Mouse (Mus musculus): Measurements from ENCODE around the gene Mdc1.
"Not testable (repeated sequence)": the region's sequence is repeated elsewhere in the genome, so short reads cannot be mapped to it uniquely, and the experiment has no call there.

Mdc1 gene

DNA sequence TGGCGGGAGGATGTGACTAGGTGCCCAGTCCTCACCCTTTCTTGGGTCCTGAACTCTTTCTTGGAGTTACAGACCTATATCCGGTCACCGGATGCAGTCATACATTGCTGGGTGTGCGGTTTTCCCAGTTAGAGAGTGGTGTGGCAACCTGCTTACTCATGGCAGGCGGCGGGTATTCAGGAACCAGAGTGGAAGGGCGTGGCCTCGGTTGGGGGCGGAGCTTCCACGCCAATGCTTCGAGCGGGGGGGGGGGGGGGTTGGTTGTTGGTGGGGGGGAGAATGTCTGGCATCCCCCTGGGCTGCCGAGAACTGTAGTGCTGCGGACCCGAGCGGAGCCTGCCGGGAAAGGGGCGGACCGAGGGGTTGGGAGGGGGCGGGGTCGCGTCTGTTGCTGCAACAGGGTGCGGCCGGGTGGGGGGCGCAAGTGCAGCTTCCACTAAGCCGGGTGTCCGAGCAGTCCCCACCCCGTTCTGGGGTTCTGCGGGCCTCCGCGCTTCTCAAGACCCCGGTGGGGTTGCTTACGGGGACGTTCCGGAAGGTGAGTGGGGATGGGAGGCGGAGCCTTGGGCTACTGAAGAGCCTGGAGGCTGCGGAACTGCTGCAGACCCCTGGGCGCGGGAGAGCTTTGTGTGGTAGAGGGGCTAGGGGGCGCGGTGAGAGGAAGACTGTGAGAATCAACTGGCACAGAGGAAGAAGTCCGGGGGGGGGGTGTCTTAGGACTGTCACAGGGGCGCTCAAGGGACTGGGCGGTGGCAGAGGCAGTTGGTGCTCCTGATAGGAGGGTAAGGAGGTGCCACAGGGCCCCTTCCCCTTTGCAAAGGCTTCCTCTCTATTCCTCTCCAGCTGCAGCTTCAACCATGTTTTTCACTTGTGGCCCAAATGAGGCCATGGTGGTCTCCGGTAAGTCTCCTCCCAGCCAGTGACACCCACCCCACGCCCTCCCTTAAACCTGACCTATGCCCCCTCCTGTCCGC, 18.1 kb upstream of the Mdc1 start, which contains the start of gene Flot1:
Gene Flot1 (plus strand): TSS at position 267 of the 974 bp plus-strand sequence.
- DNase-seq (ENCODE audit: low spot score), result peak; percentile 75

- no peak for DNase-seq (ENCODE audit: low spot score)
Measured at GRCm38 (mm10) chr17:35824402-35824801, 16.9 kb upstream of the Mdc1 start.

GRCm38 (mm10) chr17:35825109-35825850, 16.0 kb upstream of the Mdc1 start:
- no peak for DNase-seq (ENCODE audit: low spot score)

GRCm38 (mm10) chr17:35829737-35830136, 11.6 kb upstream of the Mdc1 start:
- DNase-seq (ENCODE audit: low spot score), result peak; percentile 79

DNA sequence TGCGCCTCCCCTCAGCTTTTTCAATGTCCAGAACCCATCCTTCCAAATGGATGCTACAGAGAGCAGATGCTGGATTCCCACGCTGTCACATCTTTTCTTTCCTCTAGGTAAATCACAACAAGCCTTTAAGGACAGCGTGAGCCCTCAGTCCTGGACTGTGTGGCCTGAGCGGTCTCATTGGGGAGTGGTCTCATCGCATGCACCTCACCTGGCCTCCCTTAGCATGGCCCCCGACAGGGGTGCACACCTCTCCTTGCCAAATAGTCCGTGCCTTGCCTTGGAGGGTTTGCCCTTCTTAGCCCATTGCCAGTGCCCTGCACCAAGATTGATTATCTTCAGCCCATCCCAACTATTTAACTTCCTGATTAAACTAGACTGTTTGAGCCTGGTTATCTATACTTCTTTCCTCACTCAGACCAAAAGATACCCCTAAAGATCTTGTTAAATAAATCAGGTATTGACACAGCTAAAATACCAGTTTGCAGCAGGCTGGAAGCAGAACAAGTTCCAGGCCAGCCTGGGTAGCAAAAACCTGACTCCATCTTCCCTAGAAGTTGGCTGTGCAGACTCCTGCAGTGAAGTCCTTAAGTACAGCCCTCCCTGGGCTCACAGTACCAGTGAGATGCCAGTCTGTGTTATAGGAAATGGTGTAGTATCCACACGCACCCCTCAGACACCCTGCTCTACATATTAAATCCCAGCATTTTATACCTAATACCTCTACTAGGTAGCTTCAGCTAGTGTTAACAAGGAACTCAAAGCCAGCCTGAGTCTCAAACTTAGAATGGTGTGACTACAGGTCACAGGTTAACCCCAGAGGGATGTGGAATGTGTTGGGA, 8.7 kb upstream of the Mdc1 start:
- DNase-seq (ENCODE audit: low spot score), result no peak

GRCm38 (mm10) chr17:35833239-35833751, 8.0 kb upstream of the Mdc1 start:
- DNase-seq (ENCODE audit: low spot score), result no peak

DNA sequence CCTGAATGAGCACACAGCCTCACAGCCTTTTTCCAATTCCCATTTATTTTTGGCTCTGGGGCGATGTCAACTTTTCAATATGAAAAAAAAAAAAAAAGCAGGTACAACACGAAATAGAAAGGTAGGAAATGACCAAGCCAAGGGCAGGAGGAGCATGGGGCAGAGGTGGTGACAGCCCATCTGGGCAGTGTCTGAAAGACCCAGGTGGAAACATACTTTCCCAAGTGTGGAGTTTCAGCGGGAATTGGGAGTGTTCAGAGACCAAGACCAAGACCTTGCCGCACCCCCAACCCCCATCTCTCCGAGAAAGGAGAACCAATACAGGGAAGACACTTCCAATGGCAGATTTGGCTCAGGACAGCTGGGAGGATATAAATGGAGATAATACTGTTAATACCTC, 7.4 kb upstream of the Mdc1 start:
- no peak for DNase-seq (ENCODE audit: low spot score)

DNA sequence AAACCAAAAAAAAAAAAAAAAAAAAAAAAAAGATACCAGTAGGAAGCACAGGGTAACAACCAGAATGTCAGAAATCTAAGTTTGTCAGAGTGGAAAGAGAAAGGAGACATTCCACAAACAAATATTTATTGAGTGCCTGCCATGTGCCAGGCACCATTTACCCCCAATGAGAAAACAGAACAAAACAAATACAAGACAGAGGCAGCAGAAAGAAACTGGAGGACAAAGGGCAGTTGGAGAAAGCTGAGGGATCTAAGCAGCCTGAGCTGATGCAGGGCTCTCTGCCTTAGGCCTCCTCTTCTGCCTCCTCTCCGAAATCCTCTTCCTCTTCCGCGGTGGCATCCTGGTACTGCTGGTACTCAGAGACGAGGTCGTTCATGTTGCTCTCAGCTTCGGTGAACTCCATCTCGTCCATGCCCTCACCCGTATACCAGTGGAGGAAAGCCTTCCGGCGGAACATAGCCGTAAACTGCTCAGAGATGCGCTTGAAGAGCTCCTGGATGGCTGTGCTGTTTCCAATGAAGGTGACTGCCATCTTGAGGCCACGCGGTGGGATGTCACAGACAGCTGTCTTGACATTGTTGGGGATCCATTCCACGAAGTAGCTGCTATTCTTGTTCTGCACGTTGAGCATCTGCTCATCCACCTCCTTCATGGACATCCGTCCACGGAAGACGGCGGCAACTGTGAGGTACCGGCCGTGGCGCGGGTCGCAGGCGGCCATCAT, 6.5 kb upstream of the Mdc1 start:
- no peak for DNase-seq (ENCODE audit: low spot score)

DNA sequence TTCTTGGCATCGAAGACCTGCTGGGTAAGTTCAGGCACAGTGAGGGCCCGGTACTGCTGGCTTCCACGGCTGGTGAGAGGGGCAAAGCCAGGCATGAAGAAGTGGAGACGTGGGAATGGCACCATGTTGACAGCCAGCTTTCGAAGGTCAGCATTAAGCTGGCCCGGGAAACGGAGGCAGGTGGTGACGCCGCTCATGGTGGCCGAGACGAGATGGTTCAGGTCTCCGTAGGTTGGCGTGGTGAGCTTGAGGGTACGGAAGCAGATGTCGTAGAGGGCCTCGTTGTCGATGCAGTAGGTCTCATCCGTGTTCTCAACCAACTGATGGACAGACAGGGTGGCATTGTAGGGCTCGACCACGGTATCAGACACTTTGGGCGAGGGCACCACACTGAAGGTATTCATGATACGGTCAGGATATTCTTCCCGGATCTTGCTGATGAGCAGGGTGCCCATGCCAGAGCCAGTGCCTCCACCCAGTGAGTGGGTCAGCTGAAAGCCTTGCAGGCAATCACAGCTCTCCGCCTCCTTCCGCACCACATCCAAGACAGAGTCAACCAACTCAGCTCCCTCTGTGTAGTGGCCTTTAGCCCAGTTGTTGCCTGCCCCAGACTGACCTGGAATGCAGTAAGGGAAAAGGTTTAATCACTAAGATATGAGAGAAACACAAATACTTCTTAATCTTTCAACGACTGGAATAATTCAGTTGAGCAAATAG, 5.7 kb upstream of the Mdc1 start:
- DNase-seq (ENCODE audit: low spot score), result no peak

DNA sequence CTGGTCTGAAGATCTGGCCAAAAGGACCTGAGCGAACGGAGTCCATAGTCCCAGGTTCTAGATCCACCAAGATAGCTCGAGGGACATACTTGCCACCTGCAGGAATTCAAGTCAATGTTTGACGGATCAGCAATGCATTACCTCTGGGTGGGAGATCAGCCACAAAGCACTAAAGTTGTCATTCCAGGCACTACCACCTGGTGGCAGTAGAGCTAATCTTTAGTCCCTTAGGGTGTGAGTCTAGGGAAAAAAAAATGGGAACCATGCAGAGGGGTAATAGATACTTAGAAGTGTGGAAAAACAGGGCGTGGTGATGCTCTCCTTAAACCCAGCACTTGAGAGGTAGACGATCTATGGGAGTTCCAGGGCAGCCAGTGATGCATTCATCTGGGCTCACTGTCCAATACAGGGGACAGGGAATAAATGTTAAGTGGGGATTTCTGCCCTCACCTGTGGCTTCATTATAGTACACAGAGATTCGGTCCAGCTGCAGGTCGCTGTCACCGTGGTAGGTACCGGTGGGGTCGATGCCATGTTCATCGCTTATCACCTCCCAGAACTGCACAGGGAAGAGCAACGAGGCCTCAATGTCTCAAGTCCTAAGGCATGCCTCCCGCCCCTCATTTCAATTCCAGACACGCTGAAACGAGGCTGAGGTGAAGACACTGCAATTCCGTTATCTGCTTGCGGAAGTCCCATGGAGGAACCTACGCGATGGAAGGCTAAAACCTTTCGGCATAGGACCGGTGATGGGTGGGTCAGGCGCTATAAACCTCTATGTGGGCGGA, 4.9 kb upstream of the Mdc1 start:
- peak; percentile 75 for DNase-seq (ENCODE audit: low spot score)

DNA sequence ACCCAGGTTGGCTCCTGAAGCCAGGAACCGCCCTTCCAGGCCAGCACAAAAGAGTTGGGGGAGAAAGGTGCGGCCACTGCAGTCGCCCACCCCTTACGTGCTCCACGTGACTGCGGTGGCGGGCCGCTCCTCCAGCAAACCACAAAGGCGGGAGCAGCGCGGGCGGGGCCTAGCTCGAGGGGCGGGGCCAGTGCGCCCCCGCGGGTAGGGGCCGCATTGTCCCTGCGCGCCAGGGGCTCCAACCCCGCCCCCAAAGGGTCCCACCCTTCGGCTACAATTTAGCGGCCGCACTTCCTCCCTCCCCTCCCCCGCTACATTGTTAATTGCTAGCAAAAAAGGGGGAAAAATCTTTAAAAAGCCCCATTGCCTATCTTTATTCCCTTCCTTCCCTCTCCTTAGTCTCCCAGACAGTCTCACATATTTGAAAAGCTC, 4.3 kb upstream of the Mdc1 start:
- peak; percentile 74 for DNase-seq (ENCODE audit: low spot score)

DNA sequence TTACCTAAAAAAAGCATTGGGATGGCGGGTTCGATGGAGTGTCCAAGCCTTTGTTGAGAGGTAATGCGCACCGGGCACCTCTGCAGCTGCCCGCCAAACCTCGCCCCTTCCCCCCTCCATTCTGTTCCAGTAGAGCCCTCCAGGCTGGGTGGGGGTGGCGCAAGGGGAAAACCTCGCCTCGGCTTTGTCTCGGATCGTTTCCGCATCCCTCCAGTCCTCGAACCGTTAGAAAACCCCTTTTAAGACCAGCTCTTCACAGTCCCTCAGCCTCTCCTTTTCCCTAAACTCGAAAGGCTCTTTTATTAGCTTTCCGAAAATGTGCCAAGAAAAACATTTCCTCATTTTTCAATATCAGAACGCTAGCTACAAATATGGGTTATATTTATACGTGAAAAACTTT, 3.8 kb upstream of the Mdc1 start:
- DNase-seq (ENCODE audit: low spot score), result no peak

DNA sequence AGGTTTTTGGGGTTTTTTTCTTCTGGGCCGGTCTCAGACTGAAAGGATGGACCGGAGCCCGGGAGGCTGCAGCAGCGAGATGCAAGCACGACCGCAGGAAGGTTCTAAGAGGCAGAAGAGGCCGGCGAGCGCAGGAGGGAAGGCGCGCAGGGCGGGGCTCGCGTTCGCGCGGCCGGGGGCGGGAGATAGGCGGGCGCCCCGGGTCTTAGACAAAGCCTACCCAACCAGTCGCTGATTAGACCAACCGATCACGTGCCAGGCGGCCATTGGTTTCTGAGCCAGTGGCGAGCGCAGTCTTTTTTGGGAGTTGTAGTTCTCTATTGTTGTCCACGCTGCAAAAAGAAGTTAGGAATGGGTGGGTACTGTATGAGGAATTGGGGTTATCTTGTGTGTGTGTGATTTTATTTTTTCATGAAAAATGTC, 3.2 kb upstream of the Mdc1 start, which contains the start of gene Tubb5:
Gene Tubb5 (minus strand): TSS at position 185 of the 423 bp plus-strand sequence.
- DNase-seq (ENCODE audit: low spot score), result peak; percentile 92

GRCm38 (mm10) chr17:35838570-35838969, 2.7 kb upstream of the Mdc1 start:
- DNase-seq (ENCODE audit: low spot score), result no peak

DNA sequence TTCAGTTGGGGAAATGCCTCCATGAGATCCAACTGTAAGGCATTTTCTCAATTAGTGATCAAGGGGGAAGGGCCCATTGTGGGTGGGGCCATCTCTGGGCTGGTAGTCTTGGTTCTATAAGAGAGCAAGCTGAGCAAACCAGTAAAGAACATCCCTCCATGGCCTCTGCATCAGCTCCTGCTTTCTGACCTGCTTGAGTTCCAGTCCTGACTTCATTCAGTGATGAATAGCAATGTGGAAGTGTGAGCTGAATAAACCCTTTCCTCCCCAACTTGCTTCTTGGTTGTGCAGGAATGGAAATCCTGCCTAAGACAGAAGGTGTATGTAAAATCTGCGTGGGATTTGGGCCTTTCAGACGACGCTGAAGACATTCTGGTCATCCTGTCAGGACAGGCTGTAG, 2.3 kb upstream of the Mdc1 start:
- DNase-seq (ENCODE audit: low spot score), result not testable (repeated sequence)

DNA sequence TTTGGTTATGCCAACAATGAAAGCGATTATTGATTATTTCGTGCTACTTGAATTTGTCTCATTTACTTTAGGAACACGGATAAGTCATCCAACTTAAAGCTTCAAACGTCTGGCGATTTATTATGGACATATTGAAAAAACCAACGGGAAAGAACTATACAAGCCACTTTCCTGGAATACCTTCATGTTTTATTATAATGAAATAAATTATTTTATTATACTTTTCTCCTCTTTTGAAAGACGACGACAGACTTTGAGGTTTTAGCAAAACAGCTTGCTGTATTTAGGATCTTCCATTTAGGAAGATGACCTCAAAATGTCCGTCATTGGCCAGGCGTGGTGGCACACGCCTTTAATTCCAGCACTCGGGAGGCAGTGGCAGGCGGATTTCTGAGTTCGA, 754 bp upstream of the Mdc1 start:
- no peak for DNase-seq (ENCODE audit: low spot score)

GRCm38 (mm10) chr17:35842006-35842405, 691 bp downstream of the Mdc1 start:
- DNase-seq (ENCODE audit: low spot score), result no peak

DNA sequence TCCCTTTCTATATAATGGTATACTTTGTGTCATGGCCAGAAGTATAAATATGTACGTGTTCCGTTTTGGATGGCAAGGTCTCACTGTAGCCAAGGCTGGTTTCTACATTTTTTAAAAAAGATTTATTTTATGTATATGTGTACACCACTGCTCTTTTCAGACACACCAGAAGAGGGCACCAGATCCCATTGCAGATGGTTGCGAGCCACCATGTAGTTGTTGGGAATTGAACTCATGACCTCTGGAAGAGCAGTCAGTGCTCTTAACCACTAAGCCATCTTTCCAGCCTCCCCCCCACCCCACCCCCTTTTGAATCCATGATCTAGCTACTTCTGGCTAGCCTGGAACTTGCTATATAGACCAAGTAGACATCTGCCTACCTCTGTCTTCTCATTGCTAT, 2.2 kb downstream of the Mdc1 start:
- no peak for DNase-seq (ENCODE audit: low spot score)

DNA sequence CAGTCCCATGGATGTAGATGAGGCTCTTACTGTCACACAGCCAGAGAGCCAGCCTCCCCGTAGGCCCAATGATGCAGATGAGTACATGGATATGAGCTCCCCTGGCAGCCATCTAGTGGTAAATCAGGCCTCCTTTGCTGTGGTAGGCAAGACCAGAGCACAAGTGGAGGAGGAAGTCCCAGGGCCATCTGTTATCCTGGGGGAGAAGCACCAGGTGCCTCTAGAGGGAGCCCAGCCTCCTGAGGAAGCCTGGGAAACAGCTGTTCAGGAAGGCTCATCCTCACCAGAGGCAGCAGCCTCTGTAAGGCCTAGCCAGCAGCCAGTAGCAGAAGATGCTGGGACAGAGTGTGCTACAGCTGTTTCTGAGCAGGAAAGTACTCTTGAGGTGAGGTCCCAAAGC, 6.8 kb downstream of the Mdc1 start:
- DNase-seq (ENCODE audit: low spot score), result no peak

DNA sequence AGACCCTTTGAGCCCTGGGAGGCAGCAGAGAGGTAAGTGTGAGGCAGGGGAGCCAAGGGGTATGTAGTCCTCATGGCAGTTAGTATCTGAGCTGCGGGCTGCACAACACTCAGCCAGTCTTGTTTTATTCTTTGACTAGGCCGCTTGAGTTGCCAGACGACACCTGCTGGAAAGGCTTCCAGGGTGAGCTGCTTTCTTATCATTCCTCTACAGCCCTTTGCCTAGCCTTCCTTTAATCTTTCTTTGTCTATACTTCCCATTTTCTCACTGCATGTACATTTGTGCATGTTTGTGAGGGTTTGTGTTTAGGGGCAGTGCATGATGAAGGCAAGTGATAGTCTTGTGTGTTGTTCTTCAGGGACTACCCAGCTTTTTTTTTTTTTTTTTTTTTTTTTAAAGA, 9.7 kb downstream of the Mdc1 start:
- DNase-seq (ENCODE audit: low spot score), result no peak

Measured in ovary, postnatal 14 days (tissue).